ENCODE assay signal across 8 mouse cellular contexts in genomic region chr15:98806809-98807770, GRCm38 (mm10). TPM values are rescaled to one million over a fixed set of nuclear protein-coding genes. Genes with fewer than 3 reads are reported as not detected.
DNase-seq lines count a peak whose midpoint lies in the region; ATAC-seq and TF ChIP-seq lines count a peak whose summit lies in the region.

No protein-coding gene starts in this region.

- 0 out of 2 replicates have a peak, but pooled peaks cover 9% of the 10 kb centered on the region for H3K36me3 ChIP-seq in heart, postnatal 0 days (replicated peaks; ENCODE audit: control insufficient read depth, insufficient read depth, low read length)
- H3K36me3 ChIP-seq in limb, embryonic 12.5 days: peaks cover 11% of the 10 kb centered on the region
- no peaks in the 10 kb centered on the region for H3K36me3 ChIP-seq in neural tube, embryonic 14.5 days (ENCODE audit: control insufficient read depth, insufficient read depth, low read length)

- H3K4me3 ChIP-seq in left cerebral cortex, adult 2 months: peak overlapping the region; percentile 63
- H3K4me3 ChIP-seq in heart, postnatal 0 days (ENCODE audit: low read depth, low read length): peak overlapping the region; percentile 43
- peak overlapping the region; percentile 48 for H3K4me3 ChIP-seq in limb, embryonic 12.5 days (replicated peaks)
- H3K4me3 ChIP-seq in neural tube, embryonic 14.5 days (ENCODE audit: low read depth, low read length): peak overlapping the region; percentile 46

- peak overlapping the region; percentile 96 for H3K27ac ChIP-seq in left cerebral cortex, adult 2 months
- H3K27ac ChIP-seq in heart, postnatal 0 days (ENCODE audit: low read depth): no peak overlapping the region
- no peak overlapping the region for H3K27ac ChIP-seq in limb, embryonic 12.5 days
- H3K27ac ChIP-seq in neural tube, embryonic 14.5 days (ENCODE audit: low read depth, low read length): no peak overlapping the region

- intact Hi-C loops in left cerebral cortex, adult 2 months (cut with DNase I): no loop called here

- WGBS in heart, postnatal 0 days: 3% methylated on average over 56 of the region's 58 CpGs
- 1% methylated on average over 55 of the region's 58 CpGs for WGBS in limb, embryonic 12.5 days
- 1% methylated on average over 58 of the region's 58 CpGs for WGBS in neural tube, embryonic 14.5 days

- no peaks in the 10 kb centered on the region for H3K9me3 ChIP-seq in heart, postnatal 0 days (replicated peaks; ENCODE audit: control insufficient read depth, low read length)
- no peaks in the 10 kb centered on the region for H3K9me3 ChIP-seq in limb, embryonic 12.5 days
- H3K9me3 ChIP-seq in neural tube, embryonic 14.5 days (ENCODE audit: control insufficient read depth, low read length): no peaks in the 10 kb centered on the region

- ATAC-seq in heart, postnatal 0 days (ENCODE audit: insufficient read depth, low read depth): 0 out of 2 replicates have a peak, but pooled peaks have one; percentile 0
- ATAC-seq in limb, embryonic 12.5 days (ENCODE audit: insufficient number of reproducible peaks, insufficient read depth, low FRiP score, low TSS enrichment, low read depth): no peak
- no peak for ATAC-seq in neural tube, embryonic 14.5 days (ENCODE audit: low read depth)
- ATAC-seq in cerebellum, adult (ENCODE audit: insufficient number of reproducible peaks, low FRiP score, low TSS enrichment): no peak

- H3K4me1 ChIP-seq in heart, postnatal 0 days (ENCODE audit: control insufficient read depth, insufficient read depth): peaks cover 28% of the 10 kb centered on the region
- H3K4me1 ChIP-seq in limb, embryonic 12.5 days (replicated peaks): peaks cover 44% of the 10 kb centered on the region
- H3K4me1 ChIP-seq in neural tube, embryonic 14.5 days (ENCODE audit: control insufficient read depth, insufficient read depth, low read length): peaks cover 27% of the 10 kb centered on the region

- peaks cover 69% of the 10 kb centered on the region for H3K27me3 ChIP-seq in heart, postnatal 0 days (ENCODE audit: control insufficient read depth, insufficient read depth, low read length)
- H3K27me3 ChIP-seq in limb, embryonic 12.5 days: peaks cover 91% of the 10 kb centered on the region
- H3K27me3 ChIP-seq in neural tube, embryonic 14.5 days (ENCODE audit: control insufficient read depth, insufficient read depth, low read length): peaks cover 56% of the 10 kb centered on the region

- H3K4me2 ChIP-seq in heart, postnatal 0 days (ENCODE audit: low read depth, low read length): peak overlapping the region; percentile 68
- H3K4me2 ChIP-seq in limb, embryonic 12.5 days: peak overlapping the region; percentile 77
- peak overlapping the region; percentile 71 for H3K4me2 ChIP-seq in neural tube, embryonic 14.5 days (ENCODE audit: low read depth, low read length)

- peak overlapping the region; percentile 15; the same call in 1 of the 2 replicates for H3K9ac ChIP-seq in heart, postnatal 0 days (replicated peaks; ENCODE audit: low read depth, low read length)
- H3K9ac ChIP-seq in limb, embryonic 12.5 days (replicated peaks): peak overlapping the region; percentile 51
- 0 out of 2 replicates have a peak overlapping the region, but pooled peaks have one; percentile 37 for H3K9ac ChIP-seq in neural tube, embryonic 14.5 days (replicated peaks; ENCODE audit: low read depth, low read length)

- DNase-seq in left cerebral cortex, adult 2 months (ENCODE audit: extremely low spot score in 1 of 2, low spot score in 2 of 2): no peak
- no peak for DNase-seq in left cerebral cortex, adult 11 months (ENCODE audit: low spot score)
- DNase-seq in c-Kit-positive CD71-positive TER-119-negative erythroid progenitor cells, embryonic 14.5 days (ENCODE audit: low read depth): peak; percentile 53
- DNase-seq in heart, postnatal 0 days (ENCODE audit: low spot score): no peak
- DNase-seq in ovary, postnatal 14 days (ENCODE audit: low spot score): no peak

- TF ChIP-seq CTCF in left cerebral cortex, adult 2 months (IDR thresholded peaks at IDR 0.05): no peak
- no peak for TF ChIP-seq CTCF in heart, postnatal 0 days (IDR thresholded peaks at IDR 0.05; ENCODE audit: low read depth)

- no peak for TF ChIP-seq EP300 in heart, postnatal 0 days (IDR thresholded peaks at IDR 0.05; ENCODE audit: low read depth)

RNA-seq across cellular contexts. Expression of gene Ddn, which starts 2.2 kb away (rescaled TPM):
- total RNA-seq in left cerebral cortex, adult 2 months (2021): 100 to 1,000 TPM; 739 to 834 TPM
- total RNA-seq in heart, postnatal 0 days (2014; rRNA removed; ENCODE audit: low replicate concordance): 1.4 and 1.9 TPM in 2 replicates
- 0.11 TPM in 2 replicates for polyA plus RNA-seq in heart, postnatal 0 days (2015; fragmentation: Nextera tagmentation; extraction: Ambion mirVana)
- 0.23 TPM in 1 of 2 replicates, not detected in the other for polyA plus RNA-seq in limb, embryonic 12.5 days (2016; fragmentation: Nextera tagmentation; extraction: Ambion mirVana)
- polyA plus RNA-seq in neural tube, embryonic 14.5 days (2014; fragmentation: Nextera tagmentation; extraction: Ambion mirVana): 0.44 and 0.54 TPM in 2 replicates

RNA-seq across cellular contexts. Expression of gene Wnt1, which starts 17.4 kb away (rescaled TPM):
- under 1 TPM in 1 of 2 experiments, not detected in 1; 0.14 TPM for total RNA-seq in left cerebral cortex, adult 2 months (2021)
- not detected in 2 replicates for total RNA-seq in heart, postnatal 0 days (2014; rRNA removed; ENCODE audit: low replicate concordance)
- polyA plus RNA-seq in heart, postnatal 0 days (2015; fragmentation: Nextera tagmentation; extraction: Ambion mirVana): not detected in 2 replicates
- not detected in 2 replicates for polyA plus RNA-seq in limb, embryonic 12.5 days (2016; fragmentation: Nextera tagmentation; extraction: Ambion mirVana)
- polyA plus RNA-seq in neural tube, embryonic 14.5 days (2014; fragmentation: Nextera tagmentation; extraction: Ambion mirVana): 1.9 and 3.9 TPM in 2 replicates

RNA-seq across cellular contexts. Expression of gene Prkag1, which starts 24.2 kb away (rescaled TPM):
- total RNA-seq in left cerebral cortex, adult 2 months (2021): 10 to 100 TPM; 46.1 to 52.3 TPM
- total RNA-seq in heart, postnatal 0 days (2014; rRNA removed; ENCODE audit: low replicate concordance): 115 and 134 TPM in 2 replicates
- polyA plus RNA-seq in heart, postnatal 0 days (2015; fragmentation: Nextera tagmentation; extraction: Ambion mirVana): 113 and 114 TPM in 2 replicates
- 81.4 and 88.4 TPM in 2 replicates for polyA plus RNA-seq in limb, embryonic 12.5 days (2016; fragmentation: Nextera tagmentation; extraction: Ambion mirVana)
- polyA plus RNA-seq in neural tube, embryonic 14.5 days (2014; fragmentation: Nextera tagmentation; extraction: Ambion mirVana): 57.7 and 61.6 TPM in 2 replicates

RNA-seq across cellular contexts. Expression of gene Wnt10b, which starts 29.1 kb away (rescaled TPM):
- under 1 TPM; 0.51 to 0.66 TPM for total RNA-seq in left cerebral cortex, adult 2 months (2021)
- not detected in 2 replicates for total RNA-seq in heart, postnatal 0 days (2014; rRNA removed; ENCODE audit: low replicate concordance)
- 0.07 TPM in 1 of 2 replicates, not detected in the other for polyA plus RNA-seq in heart, postnatal 0 days (2015; fragmentation: Nextera tagmentation; extraction: Ambion mirVana)
- 1.5 and 1.7 TPM in 2 replicates for polyA plus RNA-seq in limb, embryonic 12.5 days (2016; fragmentation: Nextera tagmentation; extraction: Ambion mirVana)
- polyA plus RNA-seq in neural tube, embryonic 14.5 days (2014; fragmentation: Nextera tagmentation; extraction: Ambion mirVana): 0.19 TPM in 1 of 2 replicates, not detected in the other

RNA-seq across cellular contexts. Expression of gene Arf3, which starts 44.1 kb away (rescaled TPM):
- total RNA-seq in left cerebral cortex, adult 2 months (2021): 100 to 1,000 TPM; 749 to 756 TPM
- 27.6 and 28.7 TPM in 2 replicates for total RNA-seq in heart, postnatal 0 days (2014; rRNA removed; ENCODE audit: low replicate concordance)
- 15.9 and 17.3 TPM in 2 replicates for polyA plus RNA-seq in heart, postnatal 0 days (2015; fragmentation: Nextera tagmentation; extraction: Ambion mirVana)
- polyA plus RNA-seq in limb, embryonic 12.5 days (2016; fragmentation: Nextera tagmentation; extraction: Ambion mirVana): 46.5 and 54.1 TPM in 2 replicates
- polyA plus RNA-seq in neural tube, embryonic 14.5 days (2014; fragmentation: Nextera tagmentation; extraction: Ambion mirVana): 66.3 and 77.2 TPM in 2 replicates
